Mouse (Mus musculus) cerebellum, postnatal 36 days (tissue): ENCODE data around the gene Ankrd44.

ENCODE experiments used
- DNase-seq, 2 experiments: peaks; one replicate each; pipeline ENCODE4 v3.0.0; 2021 to 2022; ENCODE audit warnings: mixed read lengths in 2 of 2

Ankrd44 gene

DNA sequence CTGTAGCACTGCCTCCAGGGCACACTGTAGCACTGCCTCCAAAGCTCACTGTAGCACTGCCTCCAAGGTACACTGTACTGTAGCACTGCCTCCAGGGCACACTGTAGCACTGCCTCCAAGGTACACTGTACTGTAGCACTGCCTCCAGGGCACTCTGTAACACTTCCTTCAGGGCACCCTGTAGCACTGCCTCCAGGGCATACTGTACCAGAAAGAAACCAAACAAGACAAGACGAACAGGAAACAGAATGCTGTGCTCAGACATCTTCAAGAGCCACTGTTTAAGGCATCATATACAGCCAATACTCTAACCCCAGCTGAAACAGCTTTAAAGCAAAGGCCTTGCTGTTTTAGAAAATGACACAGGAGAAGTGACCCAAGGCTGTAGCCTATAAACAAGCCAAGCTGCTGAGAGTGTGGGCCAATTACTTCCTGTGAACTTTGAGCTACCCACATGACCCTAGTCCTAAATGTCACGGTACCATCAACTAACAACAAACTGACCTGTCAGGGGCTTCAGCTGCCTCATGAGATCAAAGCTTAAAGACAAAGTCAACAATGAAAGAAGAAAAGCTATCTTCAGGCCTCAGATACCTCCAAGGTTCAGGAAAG lies 43.2 kb downstream of the Ankrd44 start:
- no peak for DNase-seq

DNA sequence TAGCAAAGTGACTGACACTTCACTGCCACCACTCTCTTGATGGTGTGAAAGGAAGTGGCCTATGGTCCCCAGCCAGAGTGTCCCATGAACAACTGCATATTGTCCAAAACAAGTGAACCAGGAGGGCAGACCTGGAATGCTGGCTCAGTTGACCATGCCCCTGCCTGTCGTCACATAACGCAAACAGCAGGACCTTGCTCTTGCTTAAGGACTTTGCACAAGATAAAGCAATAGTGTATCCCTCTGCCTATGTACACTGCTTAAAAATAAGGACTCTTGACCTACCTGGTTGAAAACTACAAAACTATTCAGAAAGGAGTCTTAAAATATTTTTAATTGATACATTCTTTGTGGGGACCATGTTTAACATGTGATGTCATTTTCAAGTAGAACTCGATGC lies 44.7 kb downstream of the Ankrd44 start:
- no peak for DNase-seq

DNA sequence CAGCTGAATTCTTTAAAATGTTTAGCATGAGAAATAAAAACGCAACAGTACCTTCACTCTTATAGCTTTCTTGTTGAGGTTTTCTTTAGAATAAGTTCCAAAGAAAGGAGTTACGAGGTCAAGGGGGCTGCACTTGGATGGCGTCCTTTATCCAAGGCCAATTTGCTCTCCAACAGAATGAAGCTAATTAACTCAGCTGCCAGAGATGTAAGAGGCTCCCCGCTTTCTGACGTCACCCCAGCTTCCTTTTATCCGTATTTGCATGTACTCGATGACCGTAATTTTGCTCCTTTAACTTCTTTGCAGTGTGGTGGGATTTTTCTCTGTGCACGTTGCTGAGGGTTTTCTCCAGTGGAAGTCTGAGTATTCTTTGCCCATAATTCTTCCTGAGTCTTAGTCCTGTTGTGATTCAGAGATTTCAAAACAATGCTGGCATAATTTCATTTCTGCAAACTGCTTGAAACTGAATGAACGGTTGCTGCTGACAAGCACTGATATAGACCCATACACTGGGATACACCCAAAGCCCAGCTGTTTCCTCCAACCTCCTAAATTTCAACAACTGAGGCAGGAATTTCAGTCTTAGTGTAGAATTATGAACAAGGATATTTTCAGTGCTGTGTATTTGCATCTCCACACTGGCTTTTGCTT lies 48.6 kb downstream of the Ankrd44 start:
- DNase-seq = no peak

- no peak for DNase-seq
Measured at GRCm38 (mm10) chr1:54877014-54877413, 49.2 kb downstream of the Ankrd44 start.

DNA sequence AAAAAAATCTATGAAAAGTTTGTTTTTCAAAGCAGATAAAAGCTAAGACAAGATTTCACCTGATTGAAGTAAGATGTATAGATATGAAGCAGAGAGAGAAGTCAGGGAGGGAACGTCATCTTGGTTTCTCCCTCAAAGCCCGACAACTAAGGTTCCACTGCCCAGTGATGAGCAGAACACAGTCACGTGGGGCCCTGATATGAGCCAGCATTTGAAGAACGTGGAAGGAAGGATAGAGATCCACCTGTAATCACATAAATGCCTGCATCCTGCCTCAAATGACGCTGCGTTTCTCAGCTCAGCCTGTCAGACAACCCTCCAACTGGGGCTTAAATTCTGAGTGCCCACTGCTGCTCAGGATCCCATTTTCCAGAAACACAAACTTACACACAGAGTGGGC lies 52.1 kb downstream of the Ankrd44 start:
- DNase-seq = no peak

- DNase-seq = no peak
Measured at GRCm38 (mm10) chr1:54872857-54873616, 53.1 kb downstream of the Ankrd44 start.

DNA sequence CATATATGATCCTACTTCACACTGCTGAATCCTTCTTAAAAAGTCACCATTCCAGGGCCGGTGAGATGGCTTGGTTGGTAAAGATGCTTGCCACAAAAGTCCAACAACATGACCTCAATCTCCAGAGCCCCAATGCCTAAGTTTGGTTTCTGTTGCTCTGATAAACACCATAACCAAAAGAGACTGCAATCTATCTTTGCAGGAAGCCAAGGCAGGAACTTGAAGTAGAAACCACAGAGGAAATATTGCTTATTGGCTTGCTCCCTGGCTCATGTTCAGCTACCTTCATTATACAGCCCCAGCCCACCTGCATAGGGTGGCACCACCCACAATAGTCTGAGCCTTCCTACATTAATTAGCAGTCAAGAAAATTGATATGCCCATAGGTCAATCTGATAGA lies 54.9 kb downstream of the Ankrd44 start:
- no peak for DNase-seq

DNA sequence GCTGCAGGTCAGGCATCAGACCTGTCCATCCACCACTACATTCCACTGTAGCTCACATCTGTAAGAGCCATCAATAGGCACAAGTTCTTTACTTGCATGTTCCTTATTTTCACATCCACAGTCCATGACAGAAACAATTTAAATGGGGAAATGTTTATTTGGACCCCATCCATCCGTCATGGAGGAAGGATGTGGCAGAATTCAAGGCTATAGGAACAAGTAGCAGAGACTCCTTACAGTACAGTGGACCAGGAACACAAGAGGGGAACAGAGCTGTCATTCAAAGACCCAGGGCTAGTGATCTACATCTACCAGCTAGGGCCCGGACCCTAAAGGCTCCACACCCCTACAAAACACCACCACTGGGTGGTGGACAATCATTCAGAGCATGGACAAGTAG lies 55.6 kb downstream of the Ankrd44 start:
- no peak for DNase-seq

GRCm38 (mm10) chr1:54867226-54867625 lies 59.0 kb downstream of the Ankrd44 start:
- no peak for DNase-seq

DNA sequence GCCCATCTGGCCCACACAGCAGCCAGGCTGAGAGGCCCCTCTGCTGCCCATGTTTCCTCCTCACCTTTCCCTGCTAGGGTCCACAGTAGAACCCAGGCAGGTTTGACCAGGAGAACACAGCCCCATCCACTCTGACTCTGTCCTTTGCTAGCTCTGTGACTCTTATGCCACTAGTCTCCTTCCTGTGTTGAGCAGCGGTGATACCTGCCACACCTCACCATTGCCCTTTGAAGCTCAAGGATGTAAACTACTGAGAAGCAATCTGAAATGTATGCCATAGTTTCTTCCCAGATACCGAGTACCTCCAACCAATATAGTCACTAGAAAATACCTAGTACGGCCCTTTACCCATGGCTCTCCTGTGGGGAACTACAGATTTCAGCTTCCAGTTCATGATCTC lies 60.1 kb downstream of the Ankrd44 start:
- DNase-seq = no peak

- DNase-seq = no peak
Measured at GRCm38 (mm10) chr1:54864928-54865652, 61.1 kb downstream of the Ankrd44 start.

GRCm38 (mm10) chr1:54860361-54860760 lies 65.8 kb downstream of the Ankrd44 start:
- no peak for DNase-seq

DNA sequence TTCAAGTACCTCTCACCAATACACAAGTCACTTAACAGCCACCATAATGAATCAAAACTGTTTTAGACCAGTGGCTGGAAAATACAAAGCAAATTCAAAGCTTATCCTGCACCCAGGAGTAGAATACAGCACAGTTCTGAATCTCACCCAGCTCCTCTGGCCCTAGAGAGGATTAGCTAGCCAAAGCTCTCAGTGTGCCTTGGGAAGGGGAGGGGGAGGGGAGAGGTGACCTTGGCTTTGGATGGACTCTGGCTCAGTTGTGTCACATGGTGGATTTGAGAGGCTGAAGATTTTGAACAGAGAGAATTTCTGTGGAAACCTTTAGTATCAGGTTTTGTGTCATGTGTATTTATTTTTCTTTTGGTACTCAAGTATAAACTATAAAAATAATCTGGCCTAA lies 66.3 kb downstream of the Ankrd44 start:
- no peak for DNase-seq

DNA sequence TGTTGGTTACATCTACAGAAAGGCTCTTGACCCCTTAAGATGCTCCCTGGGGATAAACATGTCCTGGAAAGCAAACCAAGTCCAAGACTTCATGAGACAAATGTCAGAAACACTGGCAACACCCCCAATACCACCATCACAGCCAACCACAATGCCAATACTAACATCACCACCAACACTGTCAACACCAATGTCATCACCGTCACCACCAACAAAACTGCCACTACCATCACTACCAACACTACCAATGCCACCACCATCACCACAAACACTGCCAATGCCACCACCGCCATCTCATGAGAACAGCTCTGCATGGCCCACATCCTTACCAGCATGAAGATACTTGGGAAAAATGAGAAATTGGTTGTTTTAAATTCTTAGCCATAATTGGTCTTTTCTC lies 67.3 kb downstream of the Ankrd44 start:
- no peak for DNase-seq

DNA sequence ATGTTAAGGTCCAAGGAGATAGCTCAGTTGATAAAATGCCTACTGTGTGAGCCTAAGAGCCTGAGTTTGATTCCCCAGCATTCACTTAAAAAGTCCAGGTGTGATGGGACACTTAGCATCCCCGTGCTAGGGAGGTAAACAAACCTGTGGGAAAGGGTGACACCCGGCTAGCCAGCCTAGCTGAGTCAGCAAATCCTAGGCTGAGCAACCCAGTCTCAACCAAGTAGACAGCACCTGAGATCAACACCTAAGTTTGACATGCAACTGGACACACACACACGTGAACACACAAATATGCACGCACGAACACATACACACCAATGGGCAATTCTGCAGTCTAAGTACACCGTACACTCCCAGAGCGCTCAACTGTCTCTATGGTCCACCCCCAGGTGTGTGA lies 69.7 kb downstream of the Ankrd44 start:
- no peak for DNase-seq

DNA sequence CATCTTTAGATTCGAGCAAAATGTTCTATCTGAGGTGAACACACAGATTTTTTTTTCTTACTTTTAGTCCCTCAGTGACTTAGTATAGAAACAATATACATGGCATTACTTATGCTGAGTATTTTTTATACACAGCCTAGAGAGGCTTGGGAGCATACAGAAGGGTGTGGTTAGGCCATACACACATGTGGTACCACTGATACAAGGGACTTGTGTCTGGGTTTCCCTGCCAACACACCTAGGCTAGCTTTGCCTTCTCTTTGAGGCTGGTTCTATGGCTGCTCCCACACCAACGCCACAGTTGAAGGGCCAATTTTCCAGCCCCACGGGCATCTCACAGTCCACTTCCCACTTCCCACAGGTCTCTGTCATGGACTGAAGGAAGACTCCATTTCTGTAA lies 70.2 kb downstream of the Ankrd44 start:
- no peak for DNase-seq

DNA sequence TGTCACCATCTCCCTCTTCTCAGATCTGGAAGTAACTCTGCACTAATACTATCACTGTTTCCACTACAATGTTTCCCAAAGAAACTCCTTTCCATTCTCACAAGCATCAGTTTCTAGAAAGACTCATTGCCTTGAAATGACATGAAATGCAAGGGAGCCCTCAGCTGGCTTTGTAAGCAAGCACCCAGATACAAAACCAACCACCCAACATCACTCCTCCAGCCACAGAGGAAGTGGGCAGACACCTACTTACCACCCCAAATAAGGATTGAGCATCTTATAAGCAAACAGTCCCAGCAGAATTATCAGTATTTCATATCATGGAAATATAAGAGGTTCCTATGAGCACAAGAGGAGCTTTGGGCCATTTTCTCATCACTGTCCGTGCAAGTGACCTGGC lies 71.8 kb downstream of the Ankrd44 start:
- DNase-seq = no peak

- DNase-seq = no peak
Measured at GRCm38 (mm10) chr1:54853311-54854000, 72.7 kb downstream of the Ankrd44 start.

- no peak for DNase-seq
Measured at GRCm38 (mm10) chr1:54851610-54852009, 74.6 kb downstream of the Ankrd44 start.

- no peak for DNase-seq
Measured at GRCm38 (mm10) chr1:54850077-54850476, 76.1 kb downstream of the Ankrd44 start.

- no peak for DNase-seq
Measured at GRCm38 (mm10) chr1:54847238-54847637, 78.9 kb downstream of the Ankrd44 start.

GRCm38 (mm10) chr1:54846346-54847000 lies 79.7 kb downstream of the Ankrd44 start:
- no peak for DNase-seq
